Mouse (Mus musculus): Measurements from ENCODE around the gene Tigd3.
"Not testable (repeated sequence)": the region's sequence is repeated elsewhere in the genome, so short reads cannot be mapped to it uniquely, and the experiment has no call there.

Tigd3 gene

DNA sequence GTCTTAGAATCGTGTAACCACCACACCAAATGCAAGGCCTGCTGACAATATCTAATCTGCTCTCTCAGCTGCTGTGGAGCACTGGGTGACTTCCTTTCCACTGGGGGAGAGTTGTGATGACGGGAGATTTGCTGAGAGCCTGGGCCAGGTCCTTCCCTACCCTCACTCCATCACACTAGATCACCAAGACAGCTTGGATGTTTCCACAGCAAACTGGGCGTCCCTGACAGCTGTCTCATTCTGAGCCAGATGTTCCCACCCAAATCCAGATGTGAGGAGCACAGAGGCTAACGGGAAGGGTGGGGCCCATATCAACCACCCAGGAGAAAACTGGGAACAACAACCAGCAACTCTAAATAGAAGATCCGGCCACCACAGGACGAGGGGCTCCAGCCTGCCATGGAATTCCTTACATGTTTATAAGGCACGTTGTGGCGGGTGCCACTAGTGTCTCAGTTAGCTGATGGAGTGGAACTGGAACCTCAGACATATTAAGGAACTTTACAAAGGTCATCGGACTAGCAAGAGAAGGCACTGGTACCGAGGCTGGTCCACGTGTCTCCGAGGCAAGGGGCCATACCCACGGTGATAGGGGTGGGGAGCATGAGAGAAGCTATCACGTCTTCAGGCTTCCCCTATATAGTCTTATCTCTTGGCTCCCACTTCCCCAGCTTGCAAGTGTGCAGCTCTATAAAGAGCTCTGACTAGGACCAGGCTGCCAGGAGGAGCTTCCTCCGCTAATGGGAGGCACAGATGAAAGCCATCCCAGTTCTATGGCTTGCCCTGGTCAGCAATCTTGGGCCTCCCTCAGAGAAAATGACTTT lies 28.4 kb upstream of the Tigd3 start:
- peak; percentile 67 for DNase-seq (ENCODE audit: low read depth, low spot score)

DNA sequence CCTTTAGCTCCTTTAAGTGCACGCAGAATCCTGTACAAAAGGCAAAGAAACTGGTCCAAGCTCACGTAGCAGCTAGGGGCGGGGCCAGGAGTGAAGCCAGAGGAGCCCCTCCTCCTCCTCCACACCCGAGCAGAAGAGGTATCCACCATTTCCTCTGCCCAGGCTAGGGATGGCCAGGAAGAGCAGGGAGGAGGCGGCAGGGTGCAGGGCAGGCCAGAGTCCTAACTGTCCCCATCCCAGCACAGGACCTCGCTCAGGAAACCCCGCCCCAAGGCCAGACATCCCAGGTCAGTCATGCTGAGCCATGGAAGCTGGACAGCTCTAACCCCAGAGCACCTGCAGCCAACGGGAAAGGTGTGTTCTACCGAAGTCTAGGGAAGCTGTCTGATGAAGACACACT lies 27.8 kb upstream of the Tigd3 start:
- peak; percentile 50 for DNase-seq (ENCODE audit: low read depth, low spot score)

DNA sequence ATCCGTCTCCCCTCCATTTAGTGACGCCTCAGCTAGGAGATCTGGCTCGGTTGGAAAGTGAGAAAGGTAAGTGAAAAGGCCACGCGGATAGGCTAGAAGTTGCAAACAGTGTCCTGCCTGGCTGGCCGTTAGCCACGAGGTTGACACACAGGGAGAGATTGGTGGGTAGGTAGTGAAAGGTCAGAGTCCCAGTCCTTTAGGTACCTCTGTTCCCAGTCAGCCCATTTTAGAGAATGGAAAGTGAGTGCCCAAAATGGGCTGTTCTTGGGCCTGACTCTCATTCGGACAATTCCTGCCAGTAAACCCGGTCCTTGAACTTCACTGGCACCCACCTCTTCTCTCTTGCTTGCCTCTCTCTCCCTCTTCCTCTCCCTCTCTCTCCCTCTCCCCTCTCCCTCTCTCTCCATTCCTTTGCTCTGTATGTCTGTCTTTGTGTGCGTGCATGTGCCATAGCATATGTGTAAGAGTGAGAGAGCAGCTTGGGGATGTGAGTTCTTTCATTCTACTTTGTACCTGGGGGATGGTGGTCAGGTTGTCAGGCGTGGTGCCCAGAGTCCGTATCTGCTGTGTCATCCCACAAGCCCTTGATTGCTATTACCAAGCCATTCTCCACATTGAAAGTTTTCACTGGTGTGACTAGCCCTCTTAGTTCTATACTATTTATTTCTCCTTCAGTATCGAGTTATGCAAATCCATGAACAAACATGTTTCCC lies 19.2 kb upstream of the Tigd3 start, which contains the start of gene Dpf2:
Gene Dpf2, minus strand, starts transcription at position 4 of the 713 bp plus-strand sequence.
- DNase-seq (ENCODE audit: low read depth, low spot score) = peak; percentile 51

DNA sequence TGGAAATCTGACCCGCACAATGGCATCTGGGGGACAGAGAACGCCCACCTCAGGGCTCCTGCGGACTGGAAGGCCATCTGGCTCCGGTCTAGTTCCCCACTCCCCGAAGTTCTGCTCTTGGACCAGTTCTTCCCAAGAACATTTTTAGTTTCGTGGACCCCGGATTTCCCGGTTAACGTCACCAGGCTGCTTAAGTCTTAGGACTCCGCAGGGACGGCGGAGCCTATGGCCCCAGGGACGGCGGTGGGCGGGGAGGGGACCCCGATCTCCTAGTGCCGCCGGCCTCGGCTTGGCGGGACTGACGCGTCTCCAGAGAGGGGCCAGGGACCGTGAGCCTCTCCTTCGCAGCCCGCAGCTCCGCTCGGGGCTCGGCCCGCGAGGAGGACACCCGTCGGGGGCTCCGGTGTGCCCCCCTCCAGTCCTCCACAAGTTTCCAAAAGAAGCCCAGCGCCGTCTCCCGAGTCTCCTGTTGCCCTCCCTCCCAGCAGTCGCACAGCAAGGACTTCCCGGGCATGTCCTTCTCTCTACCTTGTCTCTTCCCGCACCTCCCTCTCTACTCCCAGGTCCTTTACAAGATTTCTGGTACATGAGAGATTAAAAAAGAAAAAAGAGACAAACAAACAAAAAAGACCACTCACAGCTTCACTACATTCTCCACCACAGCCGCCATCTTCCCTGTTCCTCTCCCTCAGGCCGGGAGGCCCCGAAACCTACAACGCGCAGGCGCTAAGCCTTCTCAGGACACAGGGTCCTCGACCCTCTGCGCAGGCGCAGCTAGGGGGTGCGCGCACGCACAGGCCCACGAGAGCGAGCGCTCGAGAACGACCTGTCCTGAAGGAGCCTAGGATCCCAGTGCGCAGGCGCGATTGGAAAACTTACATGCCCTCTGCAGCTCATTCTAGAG lies 18.4 kb upstream of the Tigd3 start:
- DNase-seq (ENCODE audit: low read depth, low spot score) = peak; percentile 99

DNA sequence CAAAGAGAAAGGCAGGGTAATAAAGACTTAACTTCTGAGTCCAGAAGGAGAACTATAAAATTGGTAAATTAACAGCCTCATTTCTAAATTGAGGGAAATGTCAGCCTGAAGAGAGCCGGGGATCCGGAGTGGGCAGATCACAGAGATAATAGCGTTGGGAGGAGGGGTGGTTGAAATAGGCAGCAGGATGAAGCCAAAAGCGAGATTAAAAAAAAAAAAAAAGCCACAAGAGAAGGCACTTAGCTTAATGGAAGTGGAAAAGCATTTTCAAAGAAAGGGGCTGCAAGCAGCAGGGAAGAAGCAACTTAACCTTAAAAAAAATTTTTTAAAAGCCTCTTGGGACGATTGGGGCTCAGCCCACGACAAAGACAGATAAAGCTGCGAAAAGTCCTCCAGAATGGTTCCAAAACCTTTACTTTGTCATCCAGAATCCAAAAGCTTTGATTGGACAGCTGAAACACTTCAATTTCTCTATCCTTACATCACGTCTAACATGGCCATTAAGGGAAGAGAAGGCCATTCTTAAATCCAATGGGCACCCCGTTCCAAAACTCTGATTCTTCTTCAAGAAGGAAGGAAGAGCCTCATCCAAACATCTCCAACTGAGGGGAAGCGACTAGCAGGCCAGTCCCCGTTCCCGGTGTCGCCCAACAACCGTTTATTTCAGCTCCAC lies 17.6 kb upstream of the Tigd3 start:
- DNase-seq (ENCODE audit: low read depth, low spot score) = no peak

DNA sequence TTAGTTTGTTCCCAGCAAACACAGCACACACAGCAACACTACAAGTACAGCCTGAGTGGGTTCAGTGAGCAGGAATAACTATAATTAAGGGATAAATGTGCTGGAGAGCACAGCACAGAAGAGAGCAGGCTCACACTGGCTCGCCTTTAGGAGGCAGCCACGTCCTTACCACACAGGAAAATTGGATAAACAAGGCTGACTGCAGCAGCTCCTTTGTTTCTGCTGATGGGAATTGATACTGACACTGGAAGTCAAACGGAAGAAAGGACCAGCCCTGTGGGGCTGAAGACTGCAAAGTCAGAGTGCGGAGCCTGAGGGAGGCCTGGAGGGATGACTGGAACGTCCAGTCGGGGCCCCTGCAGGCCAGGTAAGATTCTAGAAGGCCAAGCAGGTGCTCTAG lies 16.3 kb upstream of the Tigd3 start:
- no peak for DNase-seq (ENCODE audit: low read depth, low spot score)

DNA sequence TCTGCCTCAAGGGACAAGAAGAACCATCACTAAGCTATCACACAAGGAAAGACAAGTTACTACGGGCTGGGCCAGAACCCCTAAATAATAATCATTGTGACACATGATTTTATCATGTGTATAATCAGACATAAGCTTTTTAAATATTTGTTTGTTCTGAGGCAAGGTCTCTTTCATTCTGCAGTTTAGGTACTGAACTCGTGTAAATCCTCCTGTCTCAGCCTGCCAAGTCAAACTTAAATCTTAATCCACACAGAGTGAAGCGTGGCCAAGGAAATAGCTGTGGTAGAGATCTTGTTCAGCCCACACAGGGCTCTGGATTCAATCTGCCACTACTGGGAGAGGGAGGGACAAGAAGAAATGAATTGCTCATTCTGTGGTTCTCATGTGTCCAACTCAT lies 13.3 kb upstream of the Tigd3 start:
- no peak for DNase-seq (ENCODE audit: low read depth, low spot score)

DNA sequence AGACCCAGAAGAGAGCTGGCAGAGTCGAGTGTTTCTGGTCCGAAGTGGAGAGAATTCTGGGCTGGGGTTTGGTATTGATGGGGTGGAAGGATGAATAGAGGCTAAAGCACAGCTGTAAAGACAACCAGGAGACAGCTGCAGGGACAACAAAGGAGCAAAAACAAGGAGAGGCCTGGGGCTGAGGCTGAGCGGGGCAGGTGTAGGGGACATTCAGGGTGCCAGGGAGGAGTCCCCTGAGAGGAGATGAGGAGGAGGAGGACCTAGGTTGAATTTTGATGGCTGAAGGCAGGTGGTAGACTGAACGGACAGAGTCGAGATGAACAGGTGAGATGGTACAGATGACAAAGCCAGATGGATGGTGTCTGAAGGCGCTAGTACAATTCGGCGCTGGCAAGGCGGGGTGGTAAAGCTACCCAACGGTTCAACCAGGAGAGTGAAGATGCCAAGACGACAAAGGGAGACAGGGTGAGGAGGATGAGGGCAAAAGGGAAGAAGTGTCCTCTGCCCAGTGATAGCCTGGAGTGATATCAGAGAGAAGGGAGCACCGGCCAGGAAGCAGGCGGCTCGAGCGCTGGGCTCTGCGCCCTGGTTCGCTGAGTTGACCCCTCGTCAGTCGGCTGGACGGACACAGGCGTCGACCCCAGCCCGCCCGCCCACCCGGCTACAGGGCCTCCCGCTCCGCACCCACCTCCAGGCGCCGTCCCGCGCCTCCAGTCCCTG lies 507 bp downstream of the Tigd3 start:
- no peak for DNase-seq (ENCODE audit: low read depth, low spot score)

DNA sequence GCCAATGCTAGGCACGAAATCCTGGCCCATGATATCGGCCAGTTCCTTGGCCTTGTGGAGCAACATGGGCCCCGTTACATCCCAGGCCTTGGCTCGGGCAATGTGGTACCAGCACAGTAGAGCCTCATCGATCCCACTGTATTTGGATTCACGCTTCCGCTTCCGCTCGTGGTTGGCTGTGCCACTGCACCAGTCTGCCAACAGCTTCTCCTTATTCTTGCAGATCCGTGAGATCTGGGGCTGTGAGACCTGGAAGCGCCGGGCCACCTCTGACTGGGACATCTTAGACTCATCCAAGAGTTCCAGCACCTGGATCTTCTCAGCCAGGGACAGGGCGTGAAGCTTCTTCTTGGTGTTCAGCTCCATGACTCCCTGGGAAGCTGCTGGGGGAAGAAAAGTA lies 1.2 kb downstream of the Tigd3 start:
- no peak for DNase-seq (ENCODE audit: low read depth, low spot score)

DNA sequence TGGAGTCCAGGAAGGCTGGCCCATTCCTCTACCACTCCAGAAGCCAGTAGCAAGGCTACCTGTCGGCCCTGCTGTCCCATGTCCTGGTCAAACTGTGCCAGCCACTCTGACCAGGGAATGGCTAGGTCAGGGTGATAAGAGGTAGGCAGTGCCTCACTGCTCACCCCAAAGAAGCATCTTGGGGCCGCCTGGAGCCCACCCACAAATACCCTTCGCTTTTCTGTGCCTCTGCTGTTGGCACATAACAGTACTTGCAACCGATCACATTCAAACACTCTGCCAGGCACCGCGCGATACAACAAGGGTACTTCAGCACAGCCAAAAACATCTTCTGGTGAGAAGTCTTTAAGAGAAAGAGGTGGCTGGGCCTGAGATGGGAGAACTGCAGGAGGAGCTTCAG lies 1.7 kb downstream of the Tigd3 start:
- DNase-seq (ENCODE audit: low read depth, low spot score) = no peak

DNA sequence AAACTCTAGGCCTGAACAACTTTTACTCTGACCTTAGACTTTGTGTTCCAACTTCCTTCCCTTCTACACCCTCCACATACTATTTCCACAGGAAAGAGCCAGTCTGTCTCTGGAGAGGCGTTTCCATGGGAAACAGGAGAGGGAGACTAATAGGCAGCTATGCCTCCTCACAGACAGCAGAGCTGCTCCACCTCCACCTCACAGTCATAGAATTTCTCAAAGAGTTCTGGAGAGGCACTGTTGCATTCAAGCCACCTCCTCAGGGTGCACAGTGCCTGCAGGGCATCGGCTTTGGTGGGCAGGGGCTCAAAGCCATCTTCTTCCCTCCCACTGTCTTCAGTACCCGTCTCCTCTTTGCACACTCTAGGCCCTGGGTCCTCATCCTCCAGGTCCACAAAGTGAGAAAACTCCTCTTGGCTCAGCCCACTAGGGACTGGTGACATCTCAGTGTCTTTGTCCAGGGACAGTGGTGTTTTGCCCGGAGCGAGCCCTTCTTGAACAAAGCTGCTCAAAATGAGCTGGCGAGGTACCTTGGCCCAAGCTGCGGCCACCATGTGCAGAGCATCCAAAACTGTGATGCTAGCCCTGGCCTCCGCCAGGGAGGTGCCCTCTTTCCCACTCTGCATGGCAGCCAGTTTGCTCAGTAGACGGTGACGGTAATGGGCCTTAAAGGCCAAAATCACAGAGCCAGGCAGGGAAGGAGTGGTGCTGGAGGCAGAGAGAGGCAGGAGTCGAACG lies 2.3 kb downstream of the Tigd3 start:
- DNase-seq (ENCODE audit: low read depth, low spot score) = no peak

DNA sequence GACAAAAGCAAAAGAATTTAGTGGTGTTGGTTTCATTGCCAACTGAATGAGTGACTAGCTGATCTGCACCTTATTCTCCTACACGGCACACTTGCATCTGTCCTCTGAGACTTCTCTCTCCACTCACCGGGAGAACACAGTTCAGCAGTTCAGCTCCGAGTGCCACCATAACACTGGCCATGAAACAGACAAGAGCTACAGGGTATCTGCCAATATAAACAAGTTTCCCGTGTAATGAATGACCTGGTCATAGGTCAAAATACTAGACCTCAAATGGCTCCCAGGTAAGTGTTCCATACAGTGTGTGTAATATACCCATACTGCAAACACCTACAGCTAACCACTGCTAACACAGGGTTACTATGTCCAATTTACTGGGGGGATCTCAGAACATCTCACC lies 4.7 kb downstream of the Tigd3 start:
- no peak for DNase-seq (ENCODE audit: low read depth, low spot score)

DNA sequence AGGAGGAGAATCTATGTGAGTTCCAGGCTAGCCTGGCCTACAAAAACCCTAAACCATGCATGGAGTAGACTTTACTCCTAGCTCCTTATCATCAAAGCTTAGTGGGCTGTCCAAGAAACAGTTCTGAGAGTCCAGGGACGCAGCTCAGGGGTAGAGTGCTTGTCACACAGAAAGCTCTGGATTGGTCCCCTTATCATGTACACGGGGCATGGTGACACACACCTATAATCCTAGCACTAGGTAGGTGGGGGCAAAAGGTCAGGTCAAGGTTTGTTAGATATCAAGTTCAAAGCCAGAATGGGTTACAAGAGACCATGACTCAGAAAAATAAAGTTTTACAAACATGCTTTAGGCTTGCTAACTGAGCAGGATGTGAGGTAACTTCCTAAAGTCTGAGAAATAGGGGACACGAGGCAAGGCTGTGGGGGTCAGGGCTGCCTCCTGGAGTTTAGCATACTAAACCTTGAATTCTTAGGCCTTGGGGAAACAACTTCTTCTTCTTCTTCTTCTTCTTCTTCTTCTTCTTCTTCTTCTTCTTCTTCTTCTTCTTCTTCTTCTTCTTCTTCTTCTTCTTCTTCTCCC lies 6.6 kb downstream of the Tigd3 start:
- DNase-seq (ENCODE audit: low read depth, low spot score) = no peak

DNA sequence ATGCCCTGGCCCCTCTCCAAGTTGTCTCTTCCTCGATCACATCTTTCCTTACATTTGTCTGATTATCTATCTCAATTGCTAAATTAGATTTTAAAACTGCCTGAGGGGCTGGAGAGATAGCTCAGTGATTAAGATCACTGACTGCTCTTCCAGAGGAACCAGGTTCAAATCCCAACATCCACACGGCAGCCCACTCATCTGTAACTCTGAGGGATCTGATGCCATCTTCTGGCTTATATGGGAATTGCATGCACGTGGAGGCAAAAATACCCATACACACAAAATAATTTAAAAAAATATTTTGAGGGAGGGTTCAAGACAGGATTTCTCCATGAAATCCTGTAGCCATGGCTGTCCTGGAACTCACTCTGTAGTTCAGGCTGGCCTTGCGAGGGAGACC lies 8.1 kb downstream of the Tigd3 start:
- DNase-seq (ENCODE audit: low read depth, low spot score) = no peak

DNA sequence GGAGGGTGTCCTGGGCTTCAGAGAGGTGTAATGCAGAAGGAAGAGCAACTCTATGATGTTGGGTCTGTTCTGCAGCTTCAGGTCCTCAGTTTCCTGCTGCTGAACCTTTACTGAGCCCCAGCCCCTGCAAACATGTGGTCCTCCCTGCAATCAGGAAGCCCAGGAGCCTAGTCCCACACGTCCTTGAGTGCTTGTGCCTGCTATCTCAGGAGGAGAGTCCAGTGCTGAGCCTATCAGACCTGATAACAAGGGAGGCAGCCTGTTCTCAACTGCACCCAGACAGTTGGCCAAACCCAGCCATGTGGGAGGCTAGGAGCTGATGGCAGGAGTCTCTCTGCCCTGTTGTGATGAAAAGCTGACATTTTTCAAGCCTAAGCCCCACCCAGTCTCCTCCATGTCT lies 10.0 kb downstream of the Tigd3 start:
- DNase-seq (ENCODE audit: low read depth, low spot score) = no peak

DNA sequence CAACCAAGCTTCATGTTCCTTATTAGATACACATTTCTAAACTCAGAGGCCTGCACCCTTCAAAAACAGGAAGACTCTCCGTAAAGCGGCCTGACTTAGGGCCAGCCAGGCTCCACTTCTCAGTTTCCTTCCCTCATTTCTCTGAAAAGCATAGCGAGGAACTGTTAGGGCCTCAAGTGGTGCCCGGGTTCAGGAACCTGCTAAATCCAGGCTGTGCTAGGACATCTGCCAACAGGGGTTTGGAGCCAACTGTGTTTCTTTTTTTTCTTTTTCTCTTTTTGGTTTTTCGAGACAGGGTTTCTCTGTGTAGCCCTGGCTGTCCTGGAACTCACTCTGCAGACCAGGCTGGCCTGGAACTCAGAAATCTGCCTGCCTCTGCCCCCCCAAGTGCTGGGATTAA lies 11.9 kb downstream of the Tigd3 start:
- DNase-seq (ENCODE audit: low read depth, low spot score) = not testable (repeated sequence)

DNA sequence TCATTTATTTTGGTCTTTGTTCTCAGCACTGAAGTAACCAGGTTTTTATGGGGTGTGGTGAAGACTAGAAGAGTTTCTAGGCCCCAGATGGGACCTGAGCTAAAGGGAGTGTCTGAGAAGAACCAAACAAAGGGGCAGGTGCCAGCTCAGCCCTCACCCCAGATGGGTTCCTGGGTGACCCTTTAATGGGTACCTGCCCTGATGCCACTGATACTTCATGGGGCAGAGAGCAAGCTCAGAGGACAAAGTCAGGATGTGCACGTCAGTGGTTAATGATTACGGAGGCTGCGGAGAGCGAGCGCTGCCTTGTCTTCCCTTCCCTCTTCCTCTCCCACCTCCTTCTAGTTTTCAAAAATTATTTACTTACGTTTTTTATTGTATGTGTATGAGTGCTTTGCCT lies 12.8 kb downstream of the Tigd3 start:
- no peak for DNase-seq (ENCODE audit: low read depth, low spot score)

DNA sequence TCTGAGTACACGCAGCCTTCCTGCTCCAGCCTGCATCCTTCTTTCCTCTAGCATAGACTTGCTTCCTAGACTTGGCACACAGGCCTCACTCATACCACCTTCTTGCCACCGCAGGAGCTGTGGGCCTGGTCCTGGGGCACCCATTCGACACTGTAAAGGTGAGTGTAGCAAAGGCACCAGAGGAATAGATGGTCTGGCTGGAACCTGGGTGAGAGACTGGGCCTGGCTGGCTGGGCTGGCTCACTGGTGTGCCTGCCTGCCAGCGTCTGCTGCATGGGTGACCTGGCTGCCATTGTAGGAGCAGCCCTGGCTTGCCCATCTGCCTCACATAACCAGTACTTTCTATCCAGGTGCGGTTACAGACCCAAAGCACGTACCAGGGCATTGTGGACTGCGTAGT lies 14.2 kb downstream of the Tigd3 start:
- DNase-seq (ENCODE audit: low read depth, low spot score) = no peak

DNA sequence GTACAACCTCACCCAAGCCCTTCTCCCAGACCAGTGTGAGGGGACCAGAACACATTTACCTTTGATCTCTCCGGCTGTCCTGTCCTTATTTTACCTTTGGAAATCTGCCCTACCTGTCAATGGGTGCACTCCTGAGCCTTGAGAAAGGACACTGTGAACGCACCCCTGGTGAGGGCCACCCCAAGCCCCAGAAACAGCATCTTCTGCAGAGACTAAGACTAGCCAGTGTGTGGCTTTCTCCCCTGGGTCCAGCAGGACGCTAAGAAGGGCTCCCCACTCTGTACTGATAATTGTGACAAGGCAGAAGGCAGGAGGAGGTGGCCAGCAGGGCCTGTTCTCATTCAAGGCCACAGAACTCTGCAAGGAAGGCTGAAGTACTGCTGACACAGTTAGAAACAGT lies 15.0 kb downstream of the Tigd3 start:
- DNase-seq (ENCODE audit: low read depth, low spot score) = no peak

DNA sequence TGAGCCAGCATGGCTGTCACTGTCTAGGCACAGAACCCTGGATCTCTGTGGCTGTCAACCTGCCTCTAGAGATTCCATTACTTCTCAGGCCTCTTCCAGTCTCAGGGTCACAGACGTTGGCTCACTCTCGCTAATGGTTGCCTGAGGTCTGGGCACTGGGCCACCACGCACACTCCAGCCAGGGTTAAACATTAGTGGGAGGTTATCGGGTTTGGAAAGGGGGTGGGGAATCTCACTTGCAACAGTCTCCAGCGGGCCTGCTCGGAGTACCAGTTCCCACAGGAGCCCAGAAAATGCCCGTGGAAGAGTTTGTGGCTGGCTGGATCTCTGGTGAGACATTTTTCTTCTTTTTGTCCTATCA lies 15.6 kb downstream of the Tigd3 start:
- DNase-seq (ENCODE audit: low read depth, low spot score) = no peak

Measured in c-Kit-negative CD71-positive TER-119-positive erythroid progenitor cells, embryonic 14.5 days (primary cell).